Mouse (Mus musculus) cortical plate, adult 2 months (tissue): ENCODE data around the gene Atg101.

Source experiments
- CTCF ChIP-seq: fragments of 200-500 bp; IDR thresholded peaks from 2 replicates; pipeline ENCODE4 v1.5.1; 2011; ENCODE audit warnings: mild to moderate bottlenecking, control low read depth, low read length; ENCODE audit not compliant: insufficient read depth; ENCODE audit errors: extremely low read depth
- POLR2A ChIP-seq: fragments of 200-500 bp; IDR thresholded peaks from 2 replicates; pipeline ENCODE4 v1.6.1; 2011; ENCODE audit warnings: mild to moderate bottlenecking, low read length, control low read depth; ENCODE audit not compliant: insufficient read depth; ENCODE audit errors: extremely low read depth

GRCm38 (mm10) chr15:101309493-101309892, 25.4 kb downstream of the Atg101 start:
- no peak for TF ChIP-seq CTCF
- TF ChIP-seq POLR2A, result no peak
